Mouse (Mus musculus) left cerebral cortex, postnatal 10 days (tissue): ENCODE measurements around the gene Rabgap1l. TPM values are rescaled to one million over a fixed set of nuclear protein-coding genes. Genes with fewer than 3 reads are reported as not detected.
"Not testable (repeated sequence)": the region's sequence is repeated elsewhere in the genome, so short reads cannot be mapped to it uniquely, and the experiment has no call there.

Experiments used
- DNase-seq, 2 experiments: peaks; one replicate each; pipeline ENCODE4 v3.0.0; 2021 to 2022; ENCODE audit warnings: low spot score in 2 of 2, mixed read lengths in 1 of 2; ENCODE audit errors: extremely low spot score in 1 of 2
- intact Hi-C: fragments of 180-260 bp; cut with DNase I; formaldehyde crosslinking; loops from one replicate; pipeline ENCODE4 v1.15.1; 2025
- total RNA-seq, 2 experiments: library from RNA; stranded (reverse); gene quantifications; 2 replicates each; pipeline ENCODE4 v1.2.3; 2021

Gene Rabgap1l
- total RNA-seq, 2 experiments from 2014 or later = 174 to 177 TPM

GRCm38 (mm10) chr1:160284241-160284640 lies 508.8 kb downstream of the Rabgap1l start:
- no peak for DNase-seq
- intact Hi-C loops = no loop called here

GRCm38 (mm10) chr1:160282166-160282874 lies 510.7 kb downstream of the Rabgap1l start:
- intact Hi-C loops, DNase-seq: not testable (repeated sequence)

GRCm38 (mm10) chr1:160281337-160282084 lies 511.5 kb downstream of the Rabgap1l start:
- no peak for DNase-seq

DNA sequence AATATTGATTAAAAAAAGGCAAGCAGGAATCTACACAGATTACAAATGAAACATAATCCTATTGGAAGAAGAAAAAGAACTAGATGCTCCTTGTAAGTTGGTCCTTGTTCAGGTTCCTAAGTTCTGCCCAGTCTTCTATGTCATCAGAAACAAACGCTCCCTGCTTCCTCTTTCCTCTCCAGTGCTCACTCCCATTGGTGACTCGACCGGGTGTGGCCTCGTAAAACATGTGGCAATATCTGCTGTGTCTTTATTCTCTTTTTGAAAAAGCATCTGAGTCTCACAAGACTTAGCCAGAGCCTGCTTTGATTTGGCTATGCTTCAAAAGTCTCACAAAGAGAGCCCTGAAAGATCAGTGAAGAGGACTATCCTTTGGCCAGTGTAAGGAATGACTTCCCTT lies 512.4 kb downstream of the Rabgap1l start:
- intact Hi-C loops = no loop called here
- no peak for DNase-seq

More at GRCm38 (mm10) chr1:160281337-160282084, 511.5 kb downstream of the Rabgap1l start:
- intact Hi-C loops = no loop called here

- intact Hi-C loops = no loop called here
Measured at GRCm38 (mm10) chr1:160277940-160278682, 514.9 kb downstream of the Rabgap1l start.

GRCm38 (mm10) chr1:160275248-160275647 lies 517.8 kb downstream of the Rabgap1l start:
- intact Hi-C loops = no loop called here
- no peak for DNase-seq

More at GRCm38 (mm10) chr1:160277940-160278682, 514.9 kb downstream of the Rabgap1l start:
- peak in 1 of 2 experiments; percentile 31 for DNase-seq

DNA sequence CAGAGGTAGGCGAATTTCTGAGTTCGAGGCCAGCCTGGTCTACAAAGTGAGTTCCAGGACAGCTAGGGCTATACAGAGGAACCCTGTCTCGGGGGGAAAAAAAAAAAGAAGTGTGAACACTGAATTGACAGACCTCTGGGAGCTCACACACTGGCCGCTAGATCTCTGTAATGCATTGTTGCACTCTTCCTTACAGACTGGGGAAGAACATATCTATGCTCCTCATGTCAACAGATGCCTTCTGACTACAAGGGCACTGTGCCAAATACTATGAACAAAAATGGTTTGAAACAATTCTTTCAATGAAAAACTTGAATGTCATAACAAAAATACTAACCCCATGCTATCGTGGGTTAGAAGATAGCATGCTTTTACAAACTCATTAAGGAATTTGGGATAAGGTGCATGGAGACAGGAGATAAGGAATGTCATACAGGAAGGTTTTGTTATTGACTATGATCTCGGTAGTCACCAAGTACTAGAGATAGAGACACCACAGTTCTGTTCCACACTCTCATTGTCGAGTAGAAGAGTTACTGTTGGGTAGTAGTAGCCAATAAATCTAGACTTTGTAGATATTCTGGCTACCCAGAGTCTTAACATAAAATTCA lies 519.8 kb downstream of the Rabgap1l start:
- intact Hi-C loops = no loop called here
- no peak for DNase-seq

- intact Hi-C loops = no loop called here
- no peak for DNase-seq
Measured at GRCm38 (mm10) chr1:160271282-160271967, 521.6 kb downstream of the Rabgap1l start.

GRCm38 (mm10) chr1:160268322-160268721 lies 524.7 kb downstream of the Rabgap1l start:
- intact Hi-C loops = no loop called here
- no peak for DNase-seq

GRCm38 (mm10) chr1:160263630-160264346 lies 529.2 kb downstream of the Rabgap1l start:
- no peak for DNase-seq
- intact Hi-C loops = no loop called here

GRCm38 (mm10) chr1:160263053-160263452 lies 530.0 kb downstream of the Rabgap1l start:
- intact Hi-C loops = no loop called here
- no peak for DNase-seq

GRCm38 (mm10) chr1:160262415-160262814 lies 530.6 kb downstream of the Rabgap1l start:
- intact Hi-C loops = no loop called here
- DNase-seq = no peak

- no peak for DNase-seq
- intact Hi-C loops = no loop called here
Measured at GRCm38 (mm10) chr1:160261849-160262248, 531.2 kb downstream of the Rabgap1l start.

- DNase-seq = no peak
Measured at GRCm38 (mm10) chr1:160260605-160261004, 532.4 kb downstream of the Rabgap1l start.

GRCm38 (mm10) chr1:160259884-160260283 lies 533.1 kb downstream of the Rabgap1l start:
- DNase-seq = peak in 1 of 2 experiments; percentile 16
- intact Hi-C loops = no loop called here

More at GRCm38 (mm10) chr1:160260605-160261004, 532.4 kb downstream of the Rabgap1l start:
- intact Hi-C loops = no loop called here

GRCm38 (mm10) chr1:160253108-160253507 lies 539.9 kb downstream of the Rabgap1l start:
- intact Hi-C loops = no loop called here
- DNase-seq = no peak

- intact Hi-C loops = no loop called here
- no peak for DNase-seq
Measured at GRCm38 (mm10) chr1:160251388-160252007, 541.5 kb downstream of the Rabgap1l start.
